Mouse (Mus musculus): ENCODE measurements around the gene Pip5k1a.
"Not testable (repeated sequence)": the region's sequence is repeated elsewhere in the genome, so short reads cannot be mapped to it uniquely, and the experiment has no call there.

Gene Pip5k1a

GRCm38 (mm10) chr3:95042166-95042837 is 64.4 kb downstream of the Pip5k1a start, which contains the start of gene Psmd4:
Gene Psmd4 (minus strand): TSS chr3:95042614.
- peak; percentile 97 to 99 for DNase-seq (ENCODE audit: low spot score in 2 of 2)

GRCm38 (mm10) chr3:95041625-95042024 is 65.1 kb downstream of the Pip5k1a start:
- DNase-seq (ENCODE audit: low spot score in 2 of 2), result no peak

GRCm38 (mm10) chr3:95029953-95030352 is 76.8 kb downstream of the Pip5k1a start:
- DNase-seq (ENCODE audit: low spot score in 2 of 2), result no peak

GRCm38 (mm10) chr3:95029291-95029827 is 77.4 kb downstream of the Pip5k1a start:
- not testable (repeated sequence) for DNase-seq (ENCODE audit: low spot score in 2 of 2)

- DNase-seq (ENCODE audit: low spot score in 2 of 2), result no peak
These were observed 78.1 kb downstream of the Pip5k1a start for GRCm38 (mm10) chr3:95028603-95029002.

- peak; percentile 44 to 78 for DNase-seq (ENCODE audit: low spot score in 2 of 2)
These were observed 79.0 kb downstream of the Pip5k1a start for GRCm38 (mm10) chr3:95027701-95028100.

- no peak for DNase-seq (ENCODE audit: low spot score in 2 of 2)
These were observed 79.6 kb downstream of the Pip5k1a start for GRCm38 (mm10) chr3:95027057-95027645.

GRCm38 (mm10) chr3:95025202-95025601 is 81.5 kb downstream of the Pip5k1a start:
- DNase-seq (ENCODE audit: low spot score in 2 of 2), result no peak

GRCm38 (mm10) chr3:95024551-95024950 is 82.2 kb downstream of the Pip5k1a start:
- peak in 1 of 2 experiments; percentile 55 for DNase-seq (ENCODE audit: low spot score in 2 of 2)

- DNase-seq (ENCODE audit: low spot score in 2 of 2), result not testable (repeated sequence)
These were observed 85.8 kb downstream of the Pip5k1a start for GRCm38 (mm10) chr3:95020956-95021355.

GRCm38 (mm10) chr3:95018741-95019140 is 88.0 kb downstream of the Pip5k1a start:
- no peak for DNase-seq (ENCODE audit: low spot score in 2 of 2)

GRCm38 (mm10) chr3:95016532-95017056 is 90.1 kb downstream of the Pip5k1a start:
- DNase-seq (ENCODE audit: low spot score in 2 of 2), result no peak

GRCm38 (mm10) chr3:95015891-95016531 is 90.7 kb downstream of the Pip5k1a start:
- peak; percentile 91 to 94 for DNase-seq (ENCODE audit: low spot score in 2 of 2)

GRCm38 (mm10) chr3:95015337-95015872 is 91.3 kb downstream of the Pip5k1a start, which contains the start of gene Zfp687:
Gene Zfp687 (minus strand): TSS chr3:95015448.
- peak; percentile 100 for DNase-seq (ENCODE audit: low spot score in 2 of 2)

GRCm38 (mm10) chr3:95014428-95015151 is 92.1 kb downstream of the Pip5k1a start:
- peak in 1 of 2 experiments; percentile 43 for DNase-seq (ENCODE audit: low spot score in 2 of 2)

GRCm38 (mm10) chr3:95013699-95014427 is 92.9 kb downstream of the Pip5k1a start:
- DNase-seq (ENCODE audit: low spot score in 2 of 2), result no peak

GRCm38 (mm10) chr3:95012982-95013381 is 93.7 kb downstream of the Pip5k1a start:
- no peak for DNase-seq (ENCODE audit: low spot score in 2 of 2)

GRCm38 (mm10) chr3:95010396-95010795 is 96.3 kb downstream of the Pip5k1a start:
- DNase-seq (ENCODE audit: low spot score in 2 of 2), result no peak

Measured in frontal cortex, postnatal 36 days (tissue).